Mouse (Mus musculus): ENCODE results near the gene Pnn. TPM values are rescaled to one million over a fixed set of nuclear protein-coding genes. Genes with fewer than 3 reads are reported as not detected.
A peak's percentile ranks its signal among the peaks of the same experiment; 100 is the strongest.
"Not testable (repeated sequence)": the region's sequence is repeated elsewhere in the genome, so short reads cannot be mapped to it uniquely, and the experiment has no call there.

Pnn gene
- polyA plus RNA-seq, 1 experiment from 2014 or later = 76.5 TPM

DNA sequence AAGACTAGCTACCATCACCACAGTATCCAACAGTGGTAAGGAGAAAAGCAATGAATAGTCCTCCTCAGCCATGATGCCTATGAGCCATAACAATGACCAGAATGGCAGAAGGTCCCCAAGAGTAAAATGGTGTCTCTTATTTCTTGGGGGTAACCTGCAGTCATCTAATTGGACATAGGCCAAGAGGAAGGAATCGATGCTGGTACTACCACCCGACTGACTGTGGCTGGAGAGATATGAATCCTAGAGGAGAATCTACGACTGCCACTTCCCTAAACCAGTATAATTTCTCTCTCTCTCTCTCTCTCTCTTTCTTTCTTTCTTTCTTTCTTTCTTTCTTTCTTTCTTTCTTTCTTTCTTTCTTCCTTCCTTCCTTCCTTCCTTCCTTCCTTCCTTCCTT lies 14.2 kb upstream of the Pnn start:
- Histone ChIP-seq H3K9me3 (replicated peaks; ENCODE audit: control insufficient read depth, low read length) (no peaks in the 10 kb centered on the region), H3K4me1 (ENCODE audit: control insufficient read depth, insufficient read depth, low read length) (no peaks in the 10 kb centered on the region), H3K36me3 (ENCODE audit: control insufficient read depth, insufficient read depth) (peaks cover 15% of the 10 kb centered on the region), H3K9ac (ENCODE audit: low read length) (no peak overlapping the region), H3K4me2 (ENCODE audit: low read depth, low read length) (no peak overlapping the region), H3K4me3 (ENCODE audit: low read length) (no peak overlapping the region), H3K27ac (ENCODE audit: low read length) (no peak overlapping the region), H3K27me3 (ENCODE audit: control insufficient read depth, insufficient read depth, low read length) (no peaks in the 10 kb centered on the region)
- no peak for ATAC-seq (replicated peaks; ENCODE audit: extremely low read depth, insufficient read depth, low FRiP score)
- 85% methylated on average over 3 of the region's 3 CpGs for WGBS

DNA sequence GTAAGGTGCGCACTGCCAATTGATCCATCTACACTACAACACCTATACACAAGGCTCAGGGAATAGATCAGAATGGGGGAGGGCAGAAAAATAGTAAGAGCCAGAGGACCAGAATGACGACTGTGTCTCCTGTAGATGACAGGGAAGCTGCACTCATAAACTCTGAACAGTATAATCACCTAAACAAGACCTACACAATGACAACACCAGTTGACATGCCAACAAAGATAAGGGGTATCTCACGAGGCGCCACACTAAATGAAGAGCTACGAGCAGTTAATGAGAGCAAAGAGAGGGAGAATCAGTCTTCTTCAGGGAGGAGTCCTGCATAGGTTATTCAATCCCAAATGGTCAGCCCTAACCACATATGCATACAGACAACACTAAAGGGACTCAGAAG lies 13.5 kb upstream of the Pnn start:
- H3K36me3 ChIP-seq (ENCODE audit: control insufficient read depth, insufficient read depth) = peaks cover 16% of the 10 kb centered on the region
- H3K9me3 ChIP-seq (replicated peaks; ENCODE audit: control insufficient read depth, low read length) = no peaks in the 10 kb centered on the region
- no peaks in the 10 kb centered on the region for H3K4me1 ChIP-seq (ENCODE audit: control insufficient read depth, insufficient read depth, low read length)
- ATAC-seq (replicated peaks; ENCODE audit: extremely low read depth, insufficient read depth, low FRiP score) = no peak
- no peak overlapping the region for H3K9ac ChIP-seq (ENCODE audit: low read length)
- H3K27me3 ChIP-seq (ENCODE audit: control insufficient read depth, insufficient read depth, low read length) = no peaks in the 10 kb centered on the region
- H3K4me3 ChIP-seq (ENCODE audit: low read length) = no peak overlapping the region
- H3K27ac ChIP-seq (ENCODE audit: low read length) = no peak overlapping the region
- 72% methylated on average over 5 of the region's 5 CpGs for WGBS
- no peak overlapping the region for H3K4me2 ChIP-seq (ENCODE audit: low read depth, low read length)

DNA sequence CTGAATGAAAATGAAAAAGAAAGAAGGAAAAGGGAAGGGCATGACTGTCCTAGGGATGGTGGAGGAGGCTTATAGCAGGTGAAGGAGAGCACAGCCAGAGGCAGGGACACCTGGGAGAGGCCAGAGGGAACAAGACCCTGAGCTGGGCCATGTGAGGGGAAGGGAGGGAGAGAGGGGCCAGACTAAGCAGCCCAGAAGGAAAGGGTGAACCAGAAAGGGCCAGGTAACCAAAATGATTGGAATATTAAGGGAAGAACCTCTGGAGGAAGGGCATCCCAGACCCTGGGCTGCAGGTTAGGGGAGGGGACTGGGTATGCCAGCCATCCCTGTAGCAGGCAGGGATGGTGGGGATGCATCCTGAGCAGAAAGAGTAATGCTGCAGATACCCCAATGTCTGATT lies 12.7 kb upstream of the Pnn start:
- H3K9ac ChIP-seq (ENCODE audit: low read length) = no peak overlapping the region
- H3K9me3 ChIP-seq (replicated peaks; ENCODE audit: control insufficient read depth, low read length) = no peaks in the 10 kb centered on the region
- H3K4me1 ChIP-seq (ENCODE audit: control insufficient read depth, insufficient read depth, low read length) = no peaks in the 10 kb centered on the region
- no peak overlapping the region for H3K27ac ChIP-seq (ENCODE audit: low read length)
- ATAC-seq (replicated peaks; ENCODE audit: extremely low read depth, insufficient read depth, low FRiP score) = no peak
- H3K4me2 ChIP-seq (ENCODE audit: low read depth, low read length) = no peak overlapping the region
- no peak overlapping the region for H3K4me3 ChIP-seq (ENCODE audit: low read length)
- no peaks in the 10 kb centered on the region for H3K27me3 ChIP-seq (ENCODE audit: control insufficient read depth, insufficient read depth, low read length)
- H3K36me3 ChIP-seq (ENCODE audit: control insufficient read depth, insufficient read depth) = peaks cover 18% of the 10 kb centered on the region

DNA sequence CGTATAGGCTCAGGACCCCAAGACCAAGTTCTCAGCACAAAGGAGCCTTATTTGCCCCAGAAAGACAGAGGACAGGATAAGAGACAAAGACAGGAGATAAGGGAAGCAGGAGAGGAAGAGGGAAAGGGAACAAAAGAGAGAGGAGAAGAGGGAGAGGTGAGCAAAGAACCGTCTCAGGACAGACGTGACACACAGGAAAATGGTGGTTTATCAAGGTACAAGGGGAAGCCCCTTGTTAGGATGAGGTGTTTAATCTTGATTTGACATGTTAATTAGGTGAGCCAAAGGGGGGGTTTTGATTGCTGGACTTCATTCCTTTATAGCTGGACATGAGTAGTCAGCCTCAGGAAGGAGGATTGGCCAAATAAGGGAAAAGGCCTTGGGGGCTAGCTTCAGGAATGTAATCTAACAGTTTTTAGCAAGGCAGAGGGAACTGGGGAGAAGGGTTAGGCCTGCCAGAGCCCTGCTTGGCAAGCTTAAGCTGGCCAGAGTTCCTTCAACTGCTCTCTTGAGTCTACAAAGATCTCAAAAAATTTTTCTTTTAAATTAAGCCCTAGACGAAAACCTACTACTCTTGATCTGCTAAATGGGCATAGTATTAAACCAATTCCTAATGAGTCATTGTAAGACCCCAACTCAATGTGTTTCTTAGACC lies 11.4 kb upstream of the Pnn start:
- H3K36me3 ChIP-seq (ENCODE audit: control insufficient read depth, insufficient read depth) = peaks cover 13% of the 10 kb centered on the region
- H3K4me3 ChIP-seq (ENCODE audit: low read length) = no peak overlapping the region
- no peak overlapping the region for H3K4me2 ChIP-seq (ENCODE audit: low read depth, low read length)
- H3K9me3 ChIP-seq (replicated peaks; ENCODE audit: control insufficient read depth, low read length) = no peaks in the 10 kb centered on the region
- H3K9ac ChIP-seq (ENCODE audit: low read length) = no peak overlapping the region
- no peak overlapping the region for H3K27ac ChIP-seq (ENCODE audit: low read length)
- no peak for ATAC-seq (replicated peaks; ENCODE audit: extremely low read depth, insufficient read depth, low FRiP score)
- peaks cover 12% of the 10 kb centered on the region for H3K4me1 ChIP-seq (ENCODE audit: control insufficient read depth, insufficient read depth, low read length)
- 61% methylated on average over 4 of the region's 4 CpGs for WGBS
- H3K27me3 ChIP-seq (ENCODE audit: control insufficient read depth, insufficient read depth, low read length) = no peaks in the 10 kb centered on the region

DNA sequence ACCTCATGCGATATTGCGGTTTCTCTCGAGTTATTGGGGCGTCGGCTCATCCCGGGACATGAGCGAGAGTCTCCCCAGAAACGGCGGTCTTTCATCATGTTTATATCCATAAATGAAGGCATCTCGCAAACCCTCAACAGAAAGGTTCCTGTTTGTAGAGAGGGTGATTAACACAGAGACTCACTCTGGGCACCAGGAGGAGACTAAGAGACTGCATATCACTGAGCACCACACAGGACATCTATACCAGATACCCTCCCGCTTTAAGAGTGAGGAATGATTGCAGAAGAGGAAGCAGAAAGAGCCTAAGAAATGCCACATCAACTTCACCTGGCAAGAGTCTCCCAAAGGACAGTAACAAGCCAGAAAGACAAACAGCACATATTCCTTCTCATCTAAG lies 10.5 kb upstream of the Pnn start:
- Histone ChIP-seq H3K27ac (ENCODE audit: low read length) (no peak overlapping the region), H3K36me3 (ENCODE audit: control insufficient read depth, insufficient read depth) (peaks cover 13% of the 10 kb centered on the region), H3K9ac (ENCODE audit: low read length) (no peak overlapping the region), H3K4me3 (ENCODE audit: low read length) (no peak overlapping the region), H3K4me2 (ENCODE audit: low read depth, low read length) (no peak overlapping the region), H3K4me1 (ENCODE audit: control insufficient read depth, insufficient read depth, low read length) (peaks cover 13% of the 10 kb centered on the region), H3K9me3 (replicated peaks; ENCODE audit: control insufficient read depth, low read length) (no peaks in the 10 kb centered on the region), H3K27me3 (ENCODE audit: control insufficient read depth, insufficient read depth, low read length) (no peaks in the 10 kb centered on the region)
- ATAC-seq (replicated peaks; ENCODE audit: extremely low read depth, insufficient read depth, low FRiP score) = no peak
- WGBS = 97% methylated on average over 11 of the region's 11 CpGs

DNA sequence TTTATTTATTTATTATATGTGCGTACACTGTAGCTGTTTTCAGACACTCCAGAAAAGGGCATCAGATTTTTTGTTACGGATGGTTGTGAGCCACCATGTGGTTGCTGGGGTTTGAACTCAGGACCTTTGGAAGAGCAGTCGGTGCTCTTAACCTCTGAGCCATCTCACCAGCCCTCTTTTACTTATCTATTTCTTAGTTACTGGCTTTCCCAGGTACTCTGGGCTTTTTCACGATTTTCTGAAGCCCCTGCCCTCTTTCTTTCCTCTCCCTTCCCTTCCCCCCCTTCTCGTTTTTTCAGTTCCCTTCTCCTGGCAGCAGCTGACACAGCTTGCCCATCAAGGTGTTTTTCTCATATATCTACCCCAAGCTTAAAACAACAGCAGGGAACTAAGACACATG lies 8.4 kb upstream of the Pnn start:
- not testable (repeated sequence) for H3K9ac ChIP-seq (ENCODE audit: low read length); H3K4me3 ChIP-seq (ENCODE audit: low read length); ATAC-seq (replicated peaks; ENCODE audit: extremely low read depth, insufficient read depth, low FRiP score); H3K27me3 ChIP-seq (ENCODE audit: control insufficient read depth, insufficient read depth, low read length); H3K9me3 ChIP-seq (replicated peaks; ENCODE audit: control insufficient read depth, low read length); H3K4me2 ChIP-seq (ENCODE audit: low read depth, low read length); H3K27ac ChIP-seq (ENCODE audit: low read length)
- Histone ChIP-seq H3K4me1 (ENCODE audit: control insufficient read depth, insufficient read depth, low read length) (peaks cover 13% of the 10 kb centered on the region), H3K36me3 (ENCODE audit: control insufficient read depth, insufficient read depth) (peaks cover 13% of the 10 kb centered on the region)
- WGBS = 81% methylated on average over 5 of the region's 5 CpGs

DNA sequence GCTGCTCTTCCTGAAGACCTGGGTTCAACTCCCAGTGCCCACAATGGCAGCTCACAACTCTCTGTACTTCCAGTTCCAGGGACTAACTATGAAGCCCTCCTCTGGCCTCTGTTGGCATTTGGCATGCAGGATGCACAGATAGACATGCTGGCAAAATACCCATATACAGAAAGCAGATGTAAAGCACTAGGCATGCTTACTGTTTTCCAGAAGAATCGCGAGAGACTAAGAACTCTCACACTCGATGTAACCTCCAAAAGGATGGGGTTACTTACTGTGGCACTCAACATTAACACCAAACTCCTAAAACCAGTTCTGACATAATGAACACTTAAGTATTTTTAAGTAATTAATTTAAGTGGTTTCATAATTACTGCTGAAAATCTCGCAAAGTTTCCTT lies 6.4 kb upstream of the Pnn start:
- peaks cover 13% of the 10 kb centered on the region for H3K4me1 ChIP-seq (ENCODE audit: control insufficient read depth, insufficient read depth, low read length)
- peak overlapping the region; percentile 96 for H3K27ac ChIP-seq (ENCODE audit: low read length)
- H3K4me3 ChIP-seq (ENCODE audit: low read length) = peak overlapping the region; percentile 91
- no peaks in the 10 kb centered on the region for H3K9me3 ChIP-seq (replicated peaks; ENCODE audit: control insufficient read depth, low read length)
- peak overlapping the region; percentile 98 for H3K9ac ChIP-seq (ENCODE audit: low read length)
- no peak for ATAC-seq (replicated peaks; ENCODE audit: extremely low read depth, insufficient read depth, low FRiP score)
- H3K36me3 ChIP-seq (ENCODE audit: control insufficient read depth, insufficient read depth) = peaks cover 12% of the 10 kb centered on the region
- peak overlapping the region; percentile 94 for H3K4me2 ChIP-seq (ENCODE audit: low read depth, low read length)
- H3K27me3 ChIP-seq (ENCODE audit: control insufficient read depth, insufficient read depth, low read length) = peaks cover 2% of the 10 kb centered on the region; the same call in 1 of the 2 replicates
- WGBS = 51% methylated on average over 4 of the region's 4 CpGs

DNA sequence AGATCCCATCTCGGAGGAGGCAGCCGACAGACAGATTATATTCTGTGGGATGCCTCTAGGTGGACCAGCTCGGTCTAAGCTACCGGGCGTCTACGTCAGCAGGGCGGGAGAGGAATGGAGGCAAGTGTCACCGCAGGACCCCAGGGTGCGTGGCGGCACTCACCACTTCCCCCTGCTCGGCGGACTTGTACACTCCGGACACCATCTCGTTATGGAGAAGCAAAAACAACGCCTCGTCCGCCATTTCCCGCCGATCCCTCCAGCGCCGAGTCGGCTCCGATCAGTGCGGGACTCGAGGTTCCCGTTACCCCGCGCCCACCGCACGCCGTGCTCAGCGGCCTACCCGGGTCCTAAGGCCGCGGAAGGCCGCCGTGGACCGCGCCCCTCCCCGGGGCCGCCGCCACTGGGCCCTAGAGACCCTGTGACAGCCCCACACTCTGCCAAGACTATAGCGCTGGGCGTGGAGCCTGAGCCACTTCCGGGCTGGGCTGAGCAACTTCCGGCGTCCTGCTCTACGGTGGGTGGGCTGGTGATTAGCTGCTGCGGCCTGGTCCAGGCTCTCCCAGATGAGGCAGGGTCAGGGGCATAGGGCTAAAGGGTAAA lies 5.6 kb upstream of the Pnn start, which contains the start of gene Trappc6b:
Trappc6b (minus strand) TSS at position 480 of the 603 bp plus-strand sequence.
- H3K4me1 ChIP-seq (ENCODE audit: control insufficient read depth, insufficient read depth, low read length) = peaks cover 16% of the 10 kb centered on the region

DNA sequence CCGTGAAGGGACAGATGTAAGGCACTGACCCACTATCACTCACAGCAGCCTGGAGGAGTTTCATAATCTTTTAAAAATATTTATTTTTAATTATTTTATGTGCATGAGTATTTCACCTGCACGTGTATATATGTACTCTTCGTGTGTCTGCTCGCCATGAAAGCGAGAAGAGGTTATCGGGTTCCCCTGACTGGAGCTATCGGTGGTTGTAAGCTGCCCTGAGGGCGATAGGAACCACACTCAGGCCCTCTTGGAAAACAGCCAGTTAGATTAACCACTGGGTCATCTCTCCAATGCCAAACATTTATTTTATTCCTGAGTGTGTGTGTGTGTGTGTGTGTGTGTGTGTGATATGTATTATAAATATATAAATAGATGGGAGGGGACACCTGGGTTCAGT lies 1.8 kb upstream of the Pnn start:
- Histone ChIP-seq H3K27ac (ENCODE audit: low read length) (no peak overlapping the region), H3K4me3 (ENCODE audit: low read length) (no peak overlapping the region), H3K36me3 (ENCODE audit: control insufficient read depth, insufficient read depth) (peaks cover 16% of the 10 kb centered on the region), H3K4me2 (ENCODE audit: low read depth, low read length) (no peak overlapping the region), H3K9ac (ENCODE audit: low read length) (no peak overlapping the region), H3K27me3 (ENCODE audit: control insufficient read depth, insufficient read depth, low read length) (peaks cover 2% of the 10 kb centered on the region; the same call in 1 of the 2 replicates), H3K4me1 (ENCODE audit: control insufficient read depth, insufficient read depth, low read length) (peaks cover 9% of the 10 kb centered on the region), H3K9me3 (replicated peaks; ENCODE audit: control insufficient read depth, low read length) (no peaks in the 10 kb centered on the region)
- 77% methylated on average over 8 of the region's 8 CpGs for WGBS
- ATAC-seq (replicated peaks; ENCODE audit: extremely low read depth, insufficient read depth, low FRiP score) = no peak

More for the DNA sequence above, 5.6 kb upstream of the Pnn start, which contains the start of gene Trappc6b:
- under 1% methylated on average over 49 of the region's 49 CpGs for WGBS
- H3K27ac ChIP-seq (ENCODE audit: low read length) = peak within 1 kb of the TSS; percentile 96
- ATAC-seq (replicated peaks; ENCODE audit: extremely low read depth, insufficient read depth, low FRiP score) = peak; percentile 95
- peak within 1 kb of the TSS; percentile 94 for H3K4me2 ChIP-seq (ENCODE audit: low read depth, low read length)
- H3K27me3 ChIP-seq (ENCODE audit: control insufficient read depth, insufficient read depth, low read length) = peaks cover 2% of the 10 kb centered on the region; the same call in 1 of the 2 replicates
- peak within 1 kb of the TSS; percentile 98 for H3K9ac ChIP-seq (ENCODE audit: low read length)
- peaks cover 10% of the 10 kb centered on the region for H3K36me3 ChIP-seq (ENCODE audit: control insufficient read depth, insufficient read depth)
- H3K4me3 ChIP-seq (ENCODE audit: low read length) = peak within 1 kb of the TSS; percentile 91
- no peaks in the 10 kb centered on the region for H3K9me3 ChIP-seq (replicated peaks; ENCODE audit: control insufficient read depth, low read length)
